Mouse (Mus musculus) limb, embryonic 13.5 days (tissue): ENCODE measurements around the gene Nav2. TPM values are rescaled to one million over a fixed set of nuclear protein-coding genes. Genes with fewer than 3 reads are reported as not detected.

Source experiments
- ATAC-seq: fragments of 200-750 bp; cut with Nextera tagmentation; 2 replicates; pipeline ENCODE4 v1.8.0; 2017; ENCODE audit warnings: low read depth, moderate number of reproducible peaks, moderate TSS enrichment; ENCODE audit not compliant: low FRiP score
- H3K27ac ChIP-seq: fragments of 300-500 bp; sonication (generic); 2 replicates; pipeline ENCODE4 v1.5.1; 2015; ENCODE audit warnings: inconsistent platforms, mild to moderate bottlenecking, moderate library complexity
- H3K27me3 ChIP-seq: fragments of 300-500 bp; sonication (generic); 2 replicates; pipeline ENCODE4 v1.6.1; 2015; ENCODE audit warnings: mild to moderate bottlenecking, inconsistent platforms
- H3K36me3 ChIP-seq: fragments of 300-500 bp; sonication (generic); 2 replicates; pipeline ENCODE4 v1.6.1; 2015; ENCODE audit warnings: inconsistent platforms, mild to moderate bottlenecking, moderate library complexity
- H3K4me1 ChIP-seq: fragments of 300-500 bp; sonication (generic); 2 replicates; pipeline ENCODE4 v1.6.1; 2015; ENCODE audit warnings: inconsistent platforms
- H3K4me2 ChIP-seq: fragments of 300-500 bp; sonication (generic); replicated peaks from 2 replicates; pipeline ENCODE4 v1.6.1; 2015; ENCODE audit warnings: inconsistent platforms, mild to moderate bottlenecking, moderate library complexity
- H3K4me3 ChIP-seq: fragments of 300-500 bp; sonication (generic); 2 replicates; pipeline ENCODE4 v1.5.1; 2015; ENCODE audit warnings: moderate library complexity, mild to moderate bottlenecking, inconsistent platforms
- H3K9ac ChIP-seq: fragments of 300-500 bp; sonication (generic); 2 replicates; pipeline ENCODE4 v1.6.1; 2015; ENCODE audit warnings: mild to moderate bottlenecking, inconsistent platforms
- H3K9me3 ChIP-seq: fragments of 300-500 bp; sonication (generic); 2 replicates; pipeline ENCODE4 v1.6.1; 2016; ENCODE audit warnings: inconsistent platforms
- WGBS: fragments of 180-500 bp; shearing (Covaris S2); methylation state at CpG from one replicate; pipeline ENCODE4 v1.1.7; 2015; 5-methylcytosine and 5-hydroxymethylcytosine counted together
- polyA plus RNA-seq: library from polyadenylated mRNA; unstranded; fragments of >200 nt; fragmentation: Nextera tagmentation; extraction: Ambion mirVana; gene quantifications from 2 replicates; pipeline ENCODE4 v1.2.1, GENCODE M21; 2015

The Nav2 gene
- polyA plus RNA-seq, result 14.6 and 17.4 TPM in 2 replicates

DNA sequence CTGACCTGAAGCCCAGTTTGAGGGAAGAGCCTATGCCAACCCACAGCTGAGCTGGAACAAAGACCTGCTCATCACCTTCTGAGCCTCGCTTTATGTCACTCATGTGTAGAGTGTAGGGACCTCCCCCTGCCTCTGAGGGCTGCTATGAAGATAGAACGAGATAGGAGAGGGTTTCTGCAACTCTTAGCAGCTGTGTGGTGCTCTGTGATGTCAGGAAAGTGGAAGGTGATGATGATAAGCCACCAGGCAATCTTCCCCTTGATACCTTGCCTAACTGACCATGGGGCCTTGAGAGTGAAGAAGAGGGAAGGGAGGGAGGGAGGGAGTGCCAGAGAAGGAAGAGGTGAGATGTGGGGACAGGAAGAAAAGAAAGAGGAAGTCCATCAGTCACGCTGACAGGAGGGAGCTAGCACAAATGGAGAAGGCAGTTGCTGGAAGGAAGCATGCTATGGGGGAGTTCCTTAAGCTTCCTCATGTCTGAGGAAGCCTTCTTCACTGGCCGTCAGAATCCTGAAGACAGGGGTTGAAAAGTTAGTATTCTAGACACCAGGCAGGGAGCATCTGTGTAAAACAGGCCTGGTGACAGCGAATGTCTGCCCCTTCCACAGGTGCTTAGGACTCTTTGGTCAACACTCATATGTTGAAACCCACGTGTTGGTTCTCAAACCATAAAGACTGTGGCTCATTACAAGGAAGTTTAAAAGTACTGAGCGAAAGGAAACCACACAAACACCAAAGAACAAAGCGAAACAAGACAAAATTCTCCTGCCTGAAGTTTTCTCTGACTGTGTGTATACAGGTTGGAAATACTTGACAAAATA is at the start of gene Nav2:
Gene Nav2 (plus strand): TSS at position 196 of the 821 bp plus-strand sequence.
- H3K9me3 ChIP-seq, result no peaks in the 10 kb centered on the region
- no peak within 1 kb of the TSS for H3K9ac ChIP-seq
- no peak within 1 kb of the TSS for H3K27ac ChIP-seq
- 63% methylated on average over 8 of the region's 8 CpGs for WGBS
- no peaks in the 10 kb centered on the region for H3K27me3 ChIP-seq
- no peak for ATAC-seq
- H3K36me3 ChIP-seq, result no peaks in the 10 kb centered on the region
- H3K4me3 ChIP-seq, result no peak within 1 kb of the TSS
- H3K4me1 ChIP-seq, result no peaks in the 10 kb centered on the region
- H3K4me2 ChIP-seq, result no peak within 1 kb of the TSS

DNA sequence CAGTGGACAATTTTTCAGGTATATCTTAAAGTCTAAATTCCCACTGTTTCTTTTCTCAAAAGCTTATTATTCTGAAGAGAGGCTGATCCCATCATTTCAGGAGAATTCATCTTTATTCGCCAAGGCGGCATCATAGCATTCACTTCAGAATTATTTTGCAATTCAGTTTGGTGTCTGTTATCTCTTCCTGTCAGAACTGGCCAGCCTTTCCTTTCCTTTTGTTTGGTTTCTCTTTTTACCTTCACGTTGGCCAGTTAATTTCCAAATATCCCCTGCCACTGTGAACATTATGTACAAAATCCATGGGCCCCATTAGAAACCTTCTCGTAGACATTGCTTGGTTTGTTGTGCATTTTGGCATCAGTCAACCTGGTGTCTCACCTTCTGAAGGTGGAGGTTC is 49.2 kb upstream of the Nav2 start:
- no peaks in the 10 kb centered on the region for H3K27me3 ChIP-seq
- no peak overlapping the region for H3K4me2 ChIP-seq
- H3K4me3 ChIP-seq, result no peak overlapping the region
- no peak for ATAC-seq
- no peak overlapping the region for H3K9ac ChIP-seq
- H3K36me3 ChIP-seq, result no peaks in the 10 kb centered on the region
- 90% methylated on average over 4 of the region's 4 CpGs for WGBS
- H3K9me3 ChIP-seq, result no peaks in the 10 kb centered on the region
- H3K27ac ChIP-seq, result no peak overlapping the region
- H3K4me1 ChIP-seq, result no peaks in the 10 kb centered on the region

DNA sequence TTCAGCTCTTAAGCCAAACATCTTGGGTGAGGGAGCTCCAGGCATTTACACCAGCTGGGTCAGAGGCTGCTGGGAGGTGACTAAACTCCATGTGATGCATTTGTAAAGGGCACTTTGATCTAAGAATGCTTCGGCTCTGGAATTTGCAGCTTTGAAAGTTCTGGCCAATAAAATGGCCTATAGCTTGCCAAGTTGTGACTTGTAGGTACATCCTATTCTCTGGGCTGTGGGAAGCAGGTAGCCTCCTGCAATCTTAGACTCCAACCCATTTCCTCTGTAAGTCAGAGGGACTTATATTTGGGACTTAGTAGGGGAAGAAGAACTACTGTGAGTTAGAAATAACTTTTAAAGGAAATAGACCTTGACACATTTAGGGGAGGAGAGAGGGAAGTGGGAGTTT is 47.6 kb upstream of the Nav2 start:
- peaks cover 9% of the 10 kb centered on the region for H3K36me3 ChIP-seq
- 8% methylated on average over 1 of the region's 1 CpGs for WGBS
- H3K4me2 ChIP-seq, result no peak overlapping the region
- no peaks in the 10 kb centered on the region for H3K27me3 ChIP-seq
- H3K9ac ChIP-seq, result no peak overlapping the region
- no peaks in the 10 kb centered on the region for H3K4me1 ChIP-seq
- H3K27ac ChIP-seq, result no peak overlapping the region
- no peak for ATAC-seq
- no peak overlapping the region for H3K4me3 ChIP-seq
- no peaks in the 10 kb centered on the region for H3K9me3 ChIP-seq

DNA sequence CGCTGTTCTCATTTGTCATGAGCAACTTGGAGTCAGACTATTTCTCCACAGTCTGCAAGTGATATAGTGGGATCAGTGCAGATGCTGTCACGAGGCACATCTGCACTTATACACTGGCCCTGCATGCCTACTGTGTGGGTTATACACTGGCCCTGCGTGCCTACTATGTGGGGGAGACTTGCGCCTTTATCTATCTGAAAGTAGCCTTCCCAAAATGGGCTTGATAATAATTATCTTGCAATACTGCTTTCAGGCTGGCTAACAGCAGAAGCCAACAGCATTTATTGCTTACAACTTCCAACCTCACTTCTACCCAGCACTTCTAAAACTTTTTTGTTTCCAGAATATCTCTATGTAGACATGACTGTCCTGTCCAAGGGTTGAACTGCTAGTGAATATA is 46.7 kb upstream of the Nav2 start:
- ATAC-seq, result no peak
- WGBS, result 90% methylated on average over 4 of the region's 4 CpGs
- Histone ChIP-seq H3K27ac (no peak overlapping the region), H3K9me3 (no peaks in the 10 kb centered on the region), H3K36me3 (peaks cover 16% of the 10 kb centered on the region), H3K27me3 (no peaks in the 10 kb centered on the region), H3K4me3 (no peak overlapping the region), H3K4me1 (no peaks in the 10 kb centered on the region), H3K4me2 (no peak overlapping the region), H3K9ac (no peak overlapping the region)

DNA sequence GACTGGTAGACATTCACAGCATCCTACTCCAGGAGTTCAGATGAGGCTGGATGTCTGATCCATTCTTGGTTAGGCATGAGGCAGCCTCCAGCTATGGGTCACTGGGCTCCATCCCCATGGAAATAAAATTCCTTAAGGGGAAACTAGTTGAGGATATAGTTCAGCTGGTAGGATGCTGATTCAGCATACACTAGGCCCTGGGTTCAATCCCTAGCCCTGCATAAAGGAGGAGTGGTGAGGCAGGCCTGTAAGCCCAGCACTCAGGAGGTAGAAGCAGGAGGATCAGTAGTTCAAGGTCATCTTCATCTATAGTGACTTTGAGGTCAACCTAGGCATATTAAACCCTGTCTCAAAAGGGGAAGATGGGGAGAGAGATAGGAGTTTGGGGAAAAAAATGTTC is 44.3 kb upstream of the Nav2 start:
- Histone ChIP-seq H3K27me3 (no peaks in the 10 kb centered on the region), H3K4me1 (no peaks in the 10 kb centered on the region), H3K36me3 (peaks cover 39% of the 10 kb centered on the region), H3K9me3 (no peaks in the 10 kb centered on the region), H3K4me3 (no peak overlapping the region), H3K27ac (no peak overlapping the region), H3K9ac (no peak overlapping the region), H3K4me2 (no peak overlapping the region)
- ATAC-seq, result no peak

DNA sequence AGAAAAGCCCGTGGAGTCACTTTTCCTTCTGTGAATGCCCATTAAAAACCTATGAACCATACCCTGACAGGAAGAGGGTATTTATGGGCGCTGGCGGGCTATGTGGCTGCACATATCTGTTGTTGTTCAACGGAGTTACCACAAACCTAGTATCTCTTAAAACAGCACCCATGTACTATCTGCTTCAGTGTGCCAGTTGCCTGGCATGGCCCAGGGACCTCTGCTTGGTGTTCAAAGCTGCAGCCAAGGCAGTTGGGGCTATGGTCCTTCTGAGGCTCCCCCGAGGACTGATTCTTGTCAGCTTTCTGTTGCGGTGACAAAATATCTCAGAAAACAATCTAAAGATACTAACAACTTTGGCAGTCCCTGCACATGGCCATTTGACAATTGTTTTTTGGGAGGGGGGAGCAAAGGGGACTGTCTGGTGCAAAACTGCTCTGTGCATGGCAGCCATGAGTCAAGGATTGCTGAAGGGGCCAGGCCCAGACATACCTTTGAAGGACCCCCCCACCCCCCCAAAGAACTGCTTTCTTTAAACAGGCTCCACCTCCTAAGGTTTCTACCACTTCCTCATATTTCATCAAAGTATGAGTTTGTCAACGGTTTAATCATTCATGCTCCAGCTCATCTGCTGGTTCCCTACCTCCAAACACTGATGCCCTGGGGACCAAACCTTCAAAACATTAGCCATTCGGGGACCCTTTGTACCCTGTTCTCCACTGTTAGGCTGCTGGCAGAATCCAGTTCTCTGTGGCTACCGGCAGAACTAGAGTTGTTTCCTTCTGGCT is 43.7 kb upstream of the Nav2 start:
- 89% methylated on average over 9 of the region's 9 CpGs for WGBS
- Histone ChIP-seq H3K36me3 (peaks cover 45% of the 10 kb centered on the region), H3K9me3 (no peaks in the 10 kb centered on the region), H3K27ac (no peak overlapping the region), H3K4me1 (no peaks in the 10 kb centered on the region), H3K27me3 (no peaks in the 10 kb centered on the region), H3K4me2 (no peak overlapping the region), H3K4me3 (no peak overlapping the region), H3K9ac (no peak overlapping the region)
- no peak for ATAC-seq

DNA sequence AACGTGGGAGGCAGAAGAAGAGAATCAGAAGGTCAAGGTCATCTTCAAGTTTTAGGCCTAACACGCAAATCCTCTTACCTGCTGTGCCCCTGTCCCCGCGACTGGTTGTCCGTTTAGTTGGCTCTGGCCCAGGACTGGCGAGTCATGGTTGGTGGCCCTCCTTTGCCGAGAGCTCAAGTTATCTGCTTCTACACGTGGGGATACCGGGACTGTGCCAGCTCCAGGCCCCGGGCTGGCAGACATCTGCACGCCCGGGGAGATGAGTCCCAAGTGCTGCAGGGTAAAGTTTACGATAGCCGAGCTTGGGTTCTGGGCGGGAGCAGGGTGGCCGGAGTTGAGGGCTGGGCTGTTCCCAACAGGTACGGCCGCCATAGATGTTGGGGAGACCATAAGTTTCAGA is 40.9 kb upstream of the Nav2 start:
- no peaks in the 10 kb centered on the region for H3K4me1 ChIP-seq
- H3K27me3 ChIP-seq, result no peaks in the 10 kb centered on the region
- H3K4me2 ChIP-seq, result no peak overlapping the region
- ATAC-seq, result no peak
- H3K9me3 ChIP-seq, result no peaks in the 10 kb centered on the region
- H3K4me3 ChIP-seq, result no peak overlapping the region
- no peak overlapping the region for H3K9ac ChIP-seq
- H3K27ac ChIP-seq, result no peak overlapping the region
- H3K36me3 ChIP-seq, result peaks cover 72% of the 10 kb centered on the region
- WGBS, result 93% methylated on average over 18 of the region's 18 CpGs

DNA sequence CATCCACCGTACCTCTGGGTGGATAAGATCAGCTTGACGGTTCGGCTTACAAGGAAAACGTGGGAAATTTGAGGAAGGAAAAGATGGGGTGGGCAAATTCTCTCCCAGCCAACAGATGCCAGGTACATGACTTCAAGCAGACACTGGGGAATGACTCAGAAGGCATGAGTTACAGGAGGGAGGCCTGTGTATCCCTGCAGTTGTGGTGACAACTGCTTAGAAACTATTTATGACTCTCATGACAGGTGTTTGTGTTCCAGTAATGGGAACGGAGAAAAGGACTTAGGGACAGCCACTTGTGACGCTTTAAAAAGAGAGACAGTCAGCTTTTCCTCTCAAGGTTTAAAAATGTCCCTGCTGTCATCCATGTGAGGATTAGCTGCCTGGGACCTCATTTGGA is 38.4 kb upstream of the Nav2 start:
- ATAC-seq, result no peak
- H3K27me3 ChIP-seq, result no peaks in the 10 kb centered on the region
- peaks cover 96% of the 10 kb centered on the region for H3K36me3 ChIP-seq
- H3K4me3 ChIP-seq, result no peak overlapping the region
- no peaks in the 10 kb centered on the region for H3K4me1 ChIP-seq
- no peaks in the 10 kb centered on the region for H3K9me3 ChIP-seq
- H3K9ac ChIP-seq, result no peak overlapping the region
- H3K27ac ChIP-seq, result no peak overlapping the region
- WGBS, result 76% methylated on average over 6 of the region's 6 CpGs
- H3K4me2 ChIP-seq, result no peak overlapping the region

DNA sequence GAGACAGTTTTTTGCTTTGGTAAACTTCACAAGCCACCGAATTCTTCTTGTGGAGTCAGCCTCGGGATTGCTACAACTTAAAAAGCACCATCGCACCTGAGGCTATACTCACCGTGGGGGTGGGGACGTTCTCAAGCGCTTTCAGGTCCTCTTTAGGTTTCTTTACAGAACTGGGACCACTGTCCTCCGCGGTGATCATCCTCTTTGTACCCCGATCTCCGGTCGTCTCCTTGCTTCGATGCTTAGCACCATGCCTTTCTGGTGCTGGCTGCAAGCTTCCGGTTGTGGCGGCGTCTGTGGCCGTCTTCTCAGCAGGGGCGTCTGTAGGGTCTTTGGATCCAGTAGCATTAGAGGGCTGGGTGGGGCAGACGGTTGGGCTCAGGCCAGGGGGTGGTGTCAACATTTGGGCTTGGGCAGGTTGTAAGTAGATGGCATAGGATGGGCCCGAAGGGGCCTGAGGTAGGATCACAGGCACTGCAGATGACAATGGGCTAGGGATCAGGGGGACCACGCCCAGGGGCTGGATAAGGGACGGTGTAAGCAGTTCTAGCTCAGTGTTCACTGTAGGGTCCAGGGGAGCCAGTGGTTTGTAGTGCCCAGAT is 37.8 kb upstream of the Nav2 start:
- WGBS, result 91% methylated on average over 21 of the region's 21 CpGs
- Histone ChIP-seq H3K4me3 (no peak overlapping the region), H3K4me1 (no peaks in the 10 kb centered on the region), H3K9ac (no peak overlapping the region), H3K36me3 (peaks cover 96% of the 10 kb centered on the region), H3K4me2 (no peak overlapping the region), H3K27ac (no peak overlapping the region), H3K9me3 (no peaks in the 10 kb centered on the region), H3K27me3 (no peaks in the 10 kb centered on the region)
- no peak for ATAC-seq

DNA sequence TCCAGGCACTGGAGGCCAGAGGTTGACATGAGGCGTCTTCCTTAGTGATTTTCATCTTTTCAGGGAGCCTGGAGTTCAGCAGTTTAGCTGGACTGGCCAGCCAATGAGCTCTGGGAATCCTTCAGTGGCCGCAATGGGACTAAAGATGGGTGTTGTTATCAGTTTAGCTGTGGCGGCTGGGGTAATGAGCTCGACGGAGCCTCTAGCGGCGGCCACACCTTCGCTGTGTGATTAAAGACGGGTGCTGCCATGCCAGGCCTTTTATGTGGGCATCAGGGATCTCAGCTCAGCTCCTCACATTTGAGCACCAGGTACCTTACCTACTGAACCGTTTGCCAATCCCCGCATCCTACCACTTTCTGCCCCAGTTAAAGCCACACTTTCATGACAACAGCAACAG is 37.2 kb upstream of the Nav2 start:
- Histone ChIP-seq H3K4me3 (no peak overlapping the region), H3K9ac (no peak overlapping the region), H3K4me1 (no peaks in the 10 kb centered on the region), H3K9me3 (no peaks in the 10 kb centered on the region), H3K27ac (no peak overlapping the region), H3K4me2 (no peak overlapping the region), H3K27me3 (no peaks in the 10 kb centered on the region), H3K36me3 (peaks cover 94% of the 10 kb centered on the region)
- ATAC-seq, result no peak
- WGBS, result 94% methylated on average over 11 of the region's 11 CpGs

DNA sequence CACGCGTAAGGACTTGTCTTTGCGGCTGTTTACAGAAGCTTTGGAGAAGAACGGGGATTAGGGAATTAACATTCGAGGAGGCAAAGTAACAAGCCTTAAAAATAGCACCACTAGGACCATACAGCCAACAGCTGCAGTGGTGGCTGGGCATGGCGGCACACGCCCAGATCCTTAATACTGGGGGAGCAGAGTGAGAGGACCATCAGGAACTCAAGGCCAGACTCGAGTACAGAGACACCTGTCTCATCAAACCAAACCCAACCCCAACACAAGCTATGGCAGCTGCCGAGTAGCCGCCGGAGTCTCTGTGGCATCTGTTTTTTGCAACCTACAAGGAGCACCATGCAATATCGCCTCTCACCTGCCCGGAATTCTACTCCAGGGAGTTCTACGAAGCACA is 33.4 kb upstream of the Nav2 start:
- no peak overlapping the region for H3K27ac ChIP-seq
- no peaks in the 10 kb centered on the region for H3K9me3 ChIP-seq
- WGBS, result 90% methylated on average over 14 of the region's 14 CpGs
- no peaks in the 10 kb centered on the region for H3K27me3 ChIP-seq
- no peak overlapping the region for H3K9ac ChIP-seq
- no peak overlapping the region for H3K4me3 ChIP-seq
- H3K4me1 ChIP-seq, result peaks cover 23% of the 10 kb centered on the region
- ATAC-seq, result peak; percentile 61
- H3K36me3 ChIP-seq, result peaks cover 72% of the 10 kb centered on the region
- no peak overlapping the region for H3K4me2 ChIP-seq

DNA sequence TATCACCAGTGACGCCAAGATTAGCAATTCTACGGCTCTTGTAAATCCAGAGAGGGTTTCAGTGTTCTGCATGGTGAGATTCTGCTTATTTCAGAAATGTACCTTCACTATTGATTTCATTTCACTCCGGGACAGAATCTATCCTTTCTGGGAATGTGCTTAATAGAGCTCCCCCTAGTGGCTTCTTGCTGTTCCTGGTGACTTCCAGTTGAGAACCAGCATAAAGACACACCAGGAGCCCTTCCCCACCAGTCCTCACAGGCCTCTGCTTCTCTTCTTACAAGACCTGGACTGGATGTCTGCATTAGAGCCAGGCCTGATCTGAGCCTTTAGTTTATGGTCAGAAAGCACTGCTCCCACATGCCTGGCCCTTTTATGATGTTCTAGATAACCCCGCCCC is 32.0 kb upstream of the Nav2 start:
- H3K9me3 ChIP-seq, result no peaks in the 10 kb centered on the region
- no peak overlapping the region for H3K4me3 ChIP-seq
- no peak overlapping the region for H3K27ac ChIP-seq
- no peak for ATAC-seq
- WGBS, result 78% methylated on average over 4 of the region's 4 CpGs
- H3K36me3 ChIP-seq, result peaks cover 58% of the 10 kb centered on the region
- no peaks in the 10 kb centered on the region for H3K27me3 ChIP-seq
- peaks cover 26% of the 10 kb centered on the region for H3K4me1 ChIP-seq
- no peak overlapping the region for H3K4me2 ChIP-seq
- H3K9ac ChIP-seq, result no peak overlapping the region
